Mouse (Mus musculus) neural tube, embryonic 11.5 days (tissue): ENCODE data around the gene Igf2r. TPM values are rescaled to one million over a fixed set of nuclear protein-coding genes. Genes with fewer than 3 reads are reported as not detected.

Source experiments
- ATAC-seq: fragments of 200-750 bp; cut with Nextera tagmentation; 2 replicates; pipeline ENCODE4 v1.8.0; 2017; ENCODE audit warnings: moderate number of reproducible peaks, mild to moderate bottlenecking, moderate TSS enrichment, moderate library complexity; ENCODE audit not compliant: insufficient read depth, low FRiP score, low TSS enrichment
- DNase-seq: peaks from one replicate; pipeline ENCODE4 v3.0.0-alpha.2; 2015; ENCODE audit warnings: low spot score
- H3K27ac ChIP-seq: fragments of 300-500 bp; sonication (generic); 2 replicates; pipeline ENCODE4 v1.5.1; 2014; ENCODE audit warnings: low read depth, mild to moderate bottlenecking, low read length
- H3K27me3 ChIP-seq: fragments of 300-500 bp; sonication (generic); 2 replicates; pipeline ENCODE4 v1.6.1; 2014; ENCODE audit warnings: mild to moderate bottlenecking, low read length, mixed read lengths; ENCODE audit not compliant: control insufficient read depth, insufficient read depth
- H3K36me3 ChIP-seq: fragments of 300-500 bp; sonication (generic); 2 replicates; pipeline ENCODE4 v1.6.1; 2014; ENCODE audit warnings: mild to moderate bottlenecking, low read length, moderate library complexity, mixed read lengths; ENCODE audit not compliant: control insufficient read depth, insufficient read depth
- H3K4me1 ChIP-seq: fragments of 300-500 bp; sonication (generic); 2 replicates; pipeline ENCODE4 v1.6.1; 2014; ENCODE audit warnings: low read length, mixed read lengths; ENCODE audit not compliant: control insufficient read depth, insufficient read depth
- H3K4me2 ChIP-seq: fragments of 300-500 bp; sonication (generic); 2 replicates; pipeline ENCODE4 v1.6.1; 2014; ENCODE audit warnings: low read depth, mild to moderate bottlenecking, moderate library complexity
- H3K4me3 ChIP-seq: fragments of 300-500 bp; sonication (generic); 2 replicates; pipeline ENCODE4 v1.5.1; 2014; ENCODE audit warnings: low read depth, low read length
- H3K9ac ChIP-seq: fragments of 300-500 bp; sonication (generic); 2 replicates; pipeline ENCODE4 v1.6.1; 2014; ENCODE audit warnings: mild to moderate bottlenecking, low read length
- H3K9me3 ChIP-seq: fragments of 300-500 bp; sonication (generic); 2 replicates; pipeline ENCODE4 v1.6.1; 2016; ENCODE audit warnings: low read length; ENCODE audit not compliant: control insufficient read depth
- WGBS: fragments of 180-500 bp; shearing (Covaris S2); extraction: QIAGEN DNeasy Blood & Tissue Kit; methylation state at CpG from one replicate; pipeline ENCODE4 v1.1.7; 2014; 5-methylcytosine and 5-hydroxymethylcytosine counted together
- polyA plus RNA-seq: library from polyadenylated mRNA; unstranded; fragments of >200 nt; fragmentation: Nextera tagmentation; extraction: Ambion mirVana; gene quantifications from 2 replicates; pipeline ENCODE4 v1.2.1, GENCODE M21; 2014

Igf2r gene
- polyA plus RNA-seq, 1 experiment from 2014 or later = 24.1 TPM

- H3K9me3 ChIP-seq = no peaks in the 10 kb centered on the region
- no peaks in the 10 kb centered on the region for H3K36me3 ChIP-seq
- WGBS = 62% methylated on average over 8 of the region's 8 CpGs
- peaks cover under 1% of the 10 kb centered on the region; the same call in 1 of the 2 replicates for H3K4me1 ChIP-seq
- ATAC-seq (no peak), DNase-seq (no peak)
- H3K9ac ChIP-seq = no peak overlapping the region
- no peak overlapping the region for H3K4me3 ChIP-seq
- H3K4me2 ChIP-seq = no peak overlapping the region
- no peak overlapping the region for H3K27ac ChIP-seq
- no peaks in the 10 kb centered on the region for H3K27me3 ChIP-seq
These were observed 105.3 kb downstream of the Igf2r start for GRCm38 (mm10) chr17:12664156-12664555.

GRCm38 (mm10) chr17:12660572-12661260, 108.7 kb downstream of the Igf2r start:
- H3K27ac ChIP-seq = no peak overlapping the region
- no peak for ATAC-seq
- no peak overlapping the region for H3K4me2 ChIP-seq
- H3K9ac ChIP-seq = no peak overlapping the region
- H3K4me3 ChIP-seq = no peak overlapping the region
- no peak for DNase-seq
- no peaks in the 10 kb centered on the region for H3K36me3 ChIP-seq
- no peaks in the 10 kb centered on the region for H3K9me3 ChIP-seq
- WGBS = 72% methylated on average over 13 of the region's 13 CpGs
- H3K27me3 ChIP-seq = no peaks in the 10 kb centered on the region
- no peaks in the 10 kb centered on the region for H3K4me1 ChIP-seq

- Histone ChIP-seq H3K27me3 (no peaks in the 10 kb centered on the region), H3K4me1 (no peaks in the 10 kb centered on the region), H3K9me3 (no peaks in the 10 kb centered on the region), H3K9ac (no peak overlapping the region), H3K27ac (no peak overlapping the region), H3K4me3 (no peak overlapping the region), H3K36me3 (no peaks in the 10 kb centered on the region), H3K4me2 (no peak overlapping the region)
- DNase-seq (no peak), ATAC-seq (no peak)
- 93% methylated on average over 10 of the region's 10 CpGs for WGBS
These were observed 110.2 kb downstream of the Igf2r start for GRCm38 (mm10) chr17:12659233-12659632.

- H3K4me2 ChIP-seq = no peak overlapping the region
- ATAC-seq = no peak
- no peak overlapping the region for H3K4me3 ChIP-seq
- H3K27ac ChIP-seq = no peak overlapping the region
- H3K27me3 ChIP-seq = no peaks in the 10 kb centered on the region
- WGBS = 86% methylated on average over 7 of the region's 7 CpGs
- no peaks in the 10 kb centered on the region for H3K9me3 ChIP-seq
- H3K4me1 ChIP-seq = no peaks in the 10 kb centered on the region
- DNase-seq = no peak
- no peak overlapping the region for H3K9ac ChIP-seq
- no peaks in the 10 kb centered on the region for H3K36me3 ChIP-seq
These were observed 110.7 kb downstream of the Igf2r start for GRCm38 (mm10) chr17:12658784-12659183.

- H3K4me2 ChIP-seq = no peak overlapping the region
- 83% methylated on average over 7 of the region's 7 CpGs for WGBS
- H3K9ac ChIP-seq = no peak overlapping the region
- no peaks in the 10 kb centered on the region for H3K4me1 ChIP-seq
- no peak overlapping the region for H3K27ac ChIP-seq
- H3K9me3 ChIP-seq = no peaks in the 10 kb centered on the region
- no peak for DNase-seq
- H3K4me3 ChIP-seq = no peak overlapping the region
- H3K36me3 ChIP-seq = no peaks in the 10 kb centered on the region
- no peak for ATAC-seq
- H3K27me3 ChIP-seq = no peaks in the 10 kb centered on the region
These were observed 113.6 kb downstream of the Igf2r start for GRCm38 (mm10) chr17:12655826-12656225.

GRCm38 (mm10) chr17:12654061-12654460, 115.4 kb downstream of the Igf2r start:
- no peak for ATAC-seq
- H3K27ac ChIP-seq = no peak overlapping the region
- no peaks in the 10 kb centered on the region for H3K4me1 ChIP-seq
- no peaks in the 10 kb centered on the region for H3K9me3 ChIP-seq
- no peak overlapping the region for H3K4me2 ChIP-seq
- DNase-seq = no peak
- no peaks in the 10 kb centered on the region for H3K27me3 ChIP-seq
- no peaks in the 10 kb centered on the region for H3K36me3 ChIP-seq
- H3K9ac ChIP-seq = no peak overlapping the region
- H3K4me3 ChIP-seq = no peak overlapping the region
- WGBS = 84% methylated on average over 3 of the region's 3 CpGs

GRCm38 (mm10) chr17:12652604-12653003, 116.9 kb downstream of the Igf2r start:
- no peak overlapping the region for H3K4me2 ChIP-seq
- no peaks in the 10 kb centered on the region for H3K36me3 ChIP-seq
- H3K9me3 ChIP-seq = no peaks in the 10 kb centered on the region
- no peak overlapping the region for H3K9ac ChIP-seq
- H3K27me3 ChIP-seq = no peaks in the 10 kb centered on the region
- no peak for ATAC-seq
- H3K4me1 ChIP-seq = no peaks in the 10 kb centered on the region
- H3K27ac ChIP-seq = no peak overlapping the region
- no peak overlapping the region for H3K4me3 ChIP-seq
- WGBS = 89% methylated on average over 11 of the region's 11 CpGs
- DNase-seq = no peak

GRCm38 (mm10) chr17:12645461-12645860, 124.0 kb downstream of the Igf2r start:
- ATAC-seq (no peak), DNase-seq (no peak)
- Histone ChIP-seq H3K4me2 (no peak overlapping the region), H3K9ac (no peak overlapping the region), H3K4me3 (no peak overlapping the region), H3K27ac (no peak overlapping the region), H3K27me3 (no peaks in the 10 kb centered on the region), H3K36me3 (no peaks in the 10 kb centered on the region), H3K9me3 (no peaks in the 10 kb centered on the region), H3K4me1 (no peaks in the 10 kb centered on the region)
- WGBS = 82% methylated on average over 5 of the region's 5 CpGs

GRCm38 (mm10) chr17:12641087-12641486, 128.4 kb downstream of the Igf2r start:
- H3K9me3 ChIP-seq = no peaks in the 10 kb centered on the region
- no peaks in the 10 kb centered on the region for H3K36me3 ChIP-seq
- no peak overlapping the region for H3K4me2 ChIP-seq
- 77% methylated on average over 4 of the region's 4 CpGs for WGBS
- no peak overlapping the region for H3K9ac ChIP-seq
- no peaks in the 10 kb centered on the region for H3K27me3 ChIP-seq
- H3K27ac ChIP-seq = no peak overlapping the region
- no peaks in the 10 kb centered on the region for H3K4me1 ChIP-seq
- DNase-seq (no peak), ATAC-seq (no peak)
- H3K4me3 ChIP-seq = no peak overlapping the region
